Mouse (Mus musculus) myocyte (in vitro differentiated cells): Measurements from ENCODE around the gene Prr14l.

ENCODE experiments used
- CEBPB ChIP-seq: IDR thresholded peaks from 2 replicates; pipeline ENCODE4 v1.6.1; 2011; ENCODE audit warnings: mild to moderate bottlenecking, moderate library complexity; ENCODE audit not compliant: poor library complexity, insufficient read depth, severe bottlenecking
- E2F4 ChIP-seq: IDR thresholded peaks from one replicate; pipeline ENCODE4 v1.6.1; 2011; ENCODE audit warnings: mild to moderate bottlenecking, control low read depth, moderate library complexity; ENCODE audit not compliant: insufficient read depth
- MAX ChIP-seq: IDR thresholded peaks from one replicate; pipeline ENCODE4 v1.6.1; 2011; ENCODE audit warnings: low read depth, mild to moderate bottlenecking, control low read depth
- MYOD1 ChIP-seq, 3 experiments: IDR thresholded peaks; one replicate each; pipeline ENCODE4 v1.6.1; 2011; ENCODE audit warnings: control low read depth in 2 of 3, low read depth in 2 of 3, mild to moderate bottlenecking in 2 of 3, moderate library complexity in 1 of 3; ENCODE audit not compliant: insufficient read length in 2 of 3, control insufficient read depth in 1 of 3
- MYOG ChIP-seq, 3 experiments: IDR thresholded peaks; one replicate each; pipeline ENCODE4 v1.6.1; 2011; ENCODE audit warnings: control low read depth in 2 of 3, low read depth in 2 of 3, mild to moderate bottlenecking in 2 of 3; ENCODE audit not compliant: insufficient read length in 2 of 3, control insufficient read depth in 1 of 3, insufficient read depth in 1 of 3
- POLR2A ChIP-seq: IDR thresholded peaks from one replicate; pipeline ENCODE4 v1.6.1; 2011; ENCODE audit warnings: low read depth, mild to moderate bottlenecking, control low read depth, moderate library complexity; ENCODE audit not compliant: insufficient read length
- POLR2AphosphoS2 ChIP-seq: IDR thresholded peaks from one replicate; pipeline ENCODE4 v1.6.1; 2011; ENCODE audit warnings: low read depth, control low read depth; ENCODE audit not compliant: insufficient read length
- REST ChIP-seq: IDR thresholded peaks from one replicate; pipeline ENCODE4 v1.6.1; 2011; ENCODE audit warnings: mild to moderate bottlenecking, control low read depth, moderate library complexity; ENCODE audit not compliant: insufficient read depth, insufficient read length
- SRF ChIP-seq: IDR thresholded peaks from one replicate; pipeline ENCODE4 v1.6.1; 2011; ENCODE audit warnings: low read depth; ENCODE audit not compliant: control insufficient read depth, insufficient read length
- TCF12 ChIP-seq: IDR thresholded peaks from one replicate; pipeline ENCODE4 v1.6.1; 2011; ENCODE audit warnings: mild to moderate bottlenecking, control low read depth; ENCODE audit not compliant: poor library complexity, insufficient read depth, severe bottlenecking
- TCF3 ChIP-seq: IDR thresholded peaks from one replicate; pipeline ENCODE4 v1.6.1; 2011; ENCODE audit warnings: low read depth, control low read depth; ENCODE audit not compliant: insufficient read length
- USF1 ChIP-seq: IDR thresholded peaks from one replicate; pipeline ENCODE4 v1.6.1; 2011; ENCODE audit warnings: low read depth, mild to moderate bottlenecking, control low read depth, moderate library complexity

- no peak for TF ChIP-seq POLR2A
- no peak for TF ChIP-seq MYOD1 (IDR thresholded peaks at IDR 0.05; ENCODE audit: control insufficient read depth in 1 of 3, insufficient read length in 2 of 3, low read depth in 2 of 3)
- no peak for TF ChIP-seq TCF12
- TF ChIP-seq USF1, result no peak
- TF ChIP-seq CEBPB, result no peak
- TF ChIP-seq MAX, result no peak
- no peak for TF ChIP-seq MYOG (IDR thresholded peaks at IDR 0.05; ENCODE audit: control insufficient read depth in 1 of 3, insufficient read depth in 1 of 3, insufficient read length in 2 of 3, low read depth in 2 of 3)
- no peak for TF ChIP-seq E2F4
- no peak for TF ChIP-seq POLR2AphosphoS2
- TF ChIP-seq REST, result no peak
- no peak for TF ChIP-seq SRF
- no peak for TF ChIP-seq TCF3
Measured at GRCm38 (mm10) chr5:32827009-32827408, 27.0 kb downstream of the Prr14l start, which contains the start of gene Gm20671.
